Comparison of ENCODE assay signal across 9 mouse cellular contexts in genomic region chr1:153414114-153414723, GRCm38 (mm10). TPM values are rescaled to one million over a fixed set of nuclear protein-coding genes. Genes with fewer than 3 reads are reported as not detected.
DNase-seq lines count a peak whose midpoint lies in the region; ATAC-seq and TF ChIP-seq lines count a peak whose summit lies in the region.
"Not testable (repeated sequence)": the region's sequence is repeated elsewhere in the genome, so short reads cannot be mapped to it uniquely, and the experiment has no call there.
"Had no signal": no experiment of that assay in that cellular context is flagged by ENCODE, and none has a peak within 500 bp of the region (broad histone marks: within the 10 kb centered on the region; RNA-seq: fewer than 3 reads in every experiment).

No protein-coding gene starts in this region.

- ATAC-seq in G1E (ENCODE audit: extremely low read depth, insufficient number of reproducible peaks, low FRiP score, poor library complexity, severe bottlenecking) = peak; percentile 47

- WGBS in macrophage (ENCODE audit: missing documents) = 40% methylated on average over 24 of the region's 24 CpGs

- intact Hi-C loops in gastrocnemius, postnatal 14 days (cut with DNase I; ENCODE audit: low total_unique reads) = not testable (repeated sequence)

- peaks cover 50% of the 10 kb centered on the region for H3K4me1 ChIP-seq in G1E (ENCODE audit: insufficient read depth, low read depth, low read length)

- H3K79me2 ChIP-seq in macrophage (ENCODE audit: inconsistent target) = peaks cover 25% of the 10 kb centered on the region

- H3K9me3 ChIP-seq in G1E (replicated peaks) = not testable (repeated sequence)

- H3K27ac ChIP-seq in macrophage = peak overlapping the region; percentile 92

- DNase-seq in G1E (ENCODE audit: low spot score) = not testable (repeated sequence)
- DNase-seq in cerebellum, adult 11 months = peak; percentile 22
- peak; percentile 62 for DNase-seq in gastrocnemius, postnatal 14 days
- DNase-seq in kidney, adult 11 months = peak; percentile 59
- DNase-seq in left cerebral cortex, adult 18-20 months (ENCODE audit: low spot score in 2 of 2) = peak; percentile 23 to 60
- peak; percentile 52 for DNase-seq in spleen, adult 12 weeks (ENCODE audit: low spot score)
- peak; percentile 33 for DNase-seq in urinary bladder, postnatal 25 days (ENCODE audit: low spot score)

- H3K4me3 ChIP-seq in G1E (ENCODE audit: low read depth, low read length) (peak overlapping the region; percentile 65), macrophage (ENCODE audit: inconsistent target) (peak overlapping the region; percentile 42)

- TF ChIP-seq CTCF in G1E (IDR thresholded peaks at IDR 0.05; ENCODE audit: low read depth, low read length) = not testable (repeated sequence)

- H3K36me3 ChIP-seq in G1E (replicated peaks); macrophage (ENCODE audit: inconsistent target): not testable (repeated sequence)

- H3K27me3 ChIP-seq in G1E (ENCODE audit: insufficient read depth, low read length) = not testable (repeated sequence)

RNA-seq across cellular contexts. Expression of gene Shcbp1l, which starts 10.7 kb away (rescaled TPM):
- total RNA-seq in G1E (2014; fragmentation: Nextera tagmentation) = 26.2 and 36.0 TPM in 2 replicates
- total RNA-seq in G1E (2017) = 7.7 and 9.1 TPM in 2 replicates
- 5.0 and 5.6 TPM in 2 replicates for polyA plus RNA-seq in G1E (2012)
- not detected for total RNA-seq in gastrocnemius, postnatal 14 days (2021)
- total RNA-seq in left cerebral cortex, adult 18-20 months (2021) = 1 to 10 TPM; 2.5 to 3.0 TPM
- total RNA-seq in macrophage (2018; cell fraction: chromatin; rRNA removed) = 10 to 100 TPM in 7 of 26 experiments, 1 to 10 TPM in 19; 1.8 to 15.2 (median 6.8) TPM
- 1 to 10 TPM in 5 of 26 experiments, under 1 TPM in 21; 0.37 to 1.5 (median 0.58) TPM for total RNA-seq in macrophage (2018; cell fraction: cytosol; rRNA removed)
- 10 to 100 TPM in 9 of 26 experiments, 1 to 10 TPM in 17; 1.7 to 22.4 (median 6.6) TPM for total RNA-seq in macrophage (2018; cell fraction: nucleus; rRNA removed)
- polyA plus RNA-seq in macrophage (2018) = 0.53 to 1.9 TPM (median 0.63 TPM) in 3 replicates
- polyA plus RNA-seq: large intestine, adult 2 months had no signal
